Mouse (Mus musculus): ENCODE results near the gene Ccl11. TPM values are rescaled to one million over a fixed set of nuclear protein-coding genes. Genes with fewer than 3 reads are reported as not detected.

The Ccl11 gene
- polyA plus RNA-seq, 1 experiment from 2014 or later: 1.1 TPM

- H3K4me3 ChIP-seq: no peak overlapping the region
- no peak overlapping the region for H3K27ac ChIP-seq (replicated peaks)
- no peaks in the 10 kb centered on the region for H3K9me3 ChIP-seq
- H3K4me1 ChIP-seq (replicated peaks): no peaks in the 10 kb centered on the region
- no peaks in the 10 kb centered on the region for H3K36me3 ChIP-seq
- H3K27me3 ChIP-seq: no peaks in the 10 kb centered on the region
- H3K4me2 ChIP-seq: no peak overlapping the region
- H3K9ac ChIP-seq: no peak overlapping the region
- ATAC-seq (ENCODE audit: low read depth): no peak
These were observed 52.0 kb downstream of the Ccl11 start for GRCm38 (mm10) chr11:82109611-82110010.

GRCm38 (mm10) chr11:82110372-82111248 lies 53.0 kb downstream of the Ccl11 start:
- Histone ChIP-seq H3K36me3 (no peaks in the 10 kb centered on the region), H3K4me1 (replicated peaks) (no peaks in the 10 kb centered on the region), H3K4me3 (no peak overlapping the region), H3K27ac (replicated peaks) (no peak overlapping the region), H3K9me3 (no peaks in the 10 kb centered on the region), H3K4me2 (no peak overlapping the region), H3K9ac (no peak overlapping the region), H3K27me3 (no peaks in the 10 kb centered on the region)
- ATAC-seq (ENCODE audit: low read depth): no peak
- 69% methylated on average over 6 of the region's 6 CpGs for WGBS

Other genes with a start within 250 kb of the Ccl11 start
- gene 5530401A14Rik, start 197.2 kb upstream of the Ccl11 start, polyA plus RNA-seq (2015; fragmentation: Nextera tagmentation; extraction: Ambion mirVana): 0.27 and 0.37 TPM in 2 replicates
- gene Asic2, start 89.4 kb upstream of the Ccl11 start, polyA plus RNA-seq (2015; fragmentation: Nextera tagmentation; extraction: Ambion mirVana): 8.6 and 9.1 TPM in 2 replicates
- gene Ccl2, start 22.3 kb upstream of the Ccl11 start, polyA plus RNA-seq (2015; fragmentation: Nextera tagmentation; extraction: Ambion mirVana): 2.6 and 3.1 TPM in 2 replicates
- not detected in 2 replicates for gene Gm17268, start 19.3 kb upstream of the Ccl11 start, polyA plus RNA-seq (2015; fragmentation: Nextera tagmentation; extraction: Ambion mirVana)
- gene Ccl7, start 12.1 kb upstream of the Ccl11 start, polyA plus RNA-seq (2015; fragmentation: Nextera tagmentation; extraction: Ambion mirVana): 1.3 and 3.1 TPM in 2 replicates
- gene Ccl12, start 44.0 kb downstream of the Ccl11 start, polyA plus RNA-seq (2015; fragmentation: Nextera tagmentation; extraction: Ambion mirVana): 1.3 and 3.6 TPM in 2 replicates
- not detected in 2 replicates for gene Ccl8, start 57.4 kb downstream of the Ccl11 start, polyA plus RNA-seq (2015; fragmentation: Nextera tagmentation; extraction: Ambion mirVana)
- gene Ccl1, start 247.9 kb downstream of the Ccl11 start, polyA plus RNA-seq (2015; fragmentation: Nextera tagmentation; extraction: Ambion mirVana): 0.48 and 0.71 TPM in 2 replicates